Mouse (Mus musculus) urinary bladder, postnatal 25 days (tissue): Measurements from ENCODE around the gene Zfp114.

Experiments used
- DNase-seq: peaks from one replicate; pipeline ENCODE4 v3.0.0; 2022; ENCODE audit warnings: low spot score

Gene Zfp114

DNA sequence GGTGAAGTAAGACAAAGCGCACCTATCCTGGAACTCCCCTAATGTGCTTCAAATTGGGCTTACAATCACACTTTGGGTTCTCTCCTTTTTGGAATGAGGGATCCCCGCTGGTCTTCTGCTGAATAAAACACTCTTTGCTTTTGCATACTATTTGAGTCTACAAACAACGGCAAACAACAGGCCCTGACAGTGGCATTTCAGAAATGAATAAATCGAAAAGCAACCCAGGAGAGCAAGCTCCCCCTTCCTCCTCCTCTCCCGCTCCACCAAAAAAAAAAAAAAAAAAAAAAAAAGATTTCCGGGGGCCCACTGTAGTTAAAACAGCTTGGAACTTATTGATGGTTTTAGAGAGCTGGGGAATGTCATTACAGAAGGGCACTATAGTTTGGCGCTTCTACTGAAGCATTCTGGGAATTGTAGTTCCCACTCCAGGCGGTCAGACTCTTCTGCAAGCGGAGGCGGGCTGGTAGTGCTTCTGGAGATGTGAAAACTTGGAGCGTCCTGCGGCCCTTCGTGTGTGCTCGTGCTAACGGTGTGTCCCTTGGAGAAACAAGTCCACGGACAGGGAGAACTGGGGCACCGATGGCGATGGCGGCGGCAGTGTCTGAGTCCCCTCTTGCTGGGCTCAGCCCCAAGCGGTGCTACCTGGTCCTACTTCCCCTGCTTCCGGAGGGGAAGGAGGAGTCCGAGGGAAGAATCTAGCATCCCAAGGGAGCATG lies at the start of gene Zfp114:
Zfp114 (plus strand) TSS at position 443 of the 719 bp plus-strand sequence.
- DNase-seq, result peak; percentile 46

DNA sequence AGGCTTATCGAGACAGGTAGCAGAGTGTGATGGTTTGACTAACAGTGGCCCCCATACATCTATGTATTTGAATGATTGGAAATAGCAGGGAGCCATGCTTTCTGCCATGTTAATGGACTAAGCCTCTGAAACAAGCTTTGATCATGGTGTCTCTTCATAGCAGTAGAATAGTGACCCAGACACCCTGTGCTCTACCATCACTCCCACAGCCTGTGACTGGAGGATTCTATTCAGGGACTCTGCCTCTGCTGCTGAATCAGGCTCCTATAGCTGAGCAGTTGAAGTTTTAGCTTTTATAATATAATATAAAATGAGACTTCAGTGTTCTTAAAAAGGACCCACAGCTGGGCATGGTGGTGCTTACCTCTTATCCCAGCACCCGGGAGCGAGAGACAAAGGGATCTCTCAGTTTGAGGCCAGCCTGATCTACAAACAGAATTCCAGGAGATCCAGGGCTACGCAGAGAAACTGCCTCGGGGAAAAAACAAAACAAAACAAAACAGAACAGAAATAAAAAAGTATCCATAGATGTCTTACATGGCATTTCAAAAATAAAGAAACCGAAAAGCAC lies 41.4 kb upstream of the Zfp114 start:
- no peak for DNase-seq

DNA sequence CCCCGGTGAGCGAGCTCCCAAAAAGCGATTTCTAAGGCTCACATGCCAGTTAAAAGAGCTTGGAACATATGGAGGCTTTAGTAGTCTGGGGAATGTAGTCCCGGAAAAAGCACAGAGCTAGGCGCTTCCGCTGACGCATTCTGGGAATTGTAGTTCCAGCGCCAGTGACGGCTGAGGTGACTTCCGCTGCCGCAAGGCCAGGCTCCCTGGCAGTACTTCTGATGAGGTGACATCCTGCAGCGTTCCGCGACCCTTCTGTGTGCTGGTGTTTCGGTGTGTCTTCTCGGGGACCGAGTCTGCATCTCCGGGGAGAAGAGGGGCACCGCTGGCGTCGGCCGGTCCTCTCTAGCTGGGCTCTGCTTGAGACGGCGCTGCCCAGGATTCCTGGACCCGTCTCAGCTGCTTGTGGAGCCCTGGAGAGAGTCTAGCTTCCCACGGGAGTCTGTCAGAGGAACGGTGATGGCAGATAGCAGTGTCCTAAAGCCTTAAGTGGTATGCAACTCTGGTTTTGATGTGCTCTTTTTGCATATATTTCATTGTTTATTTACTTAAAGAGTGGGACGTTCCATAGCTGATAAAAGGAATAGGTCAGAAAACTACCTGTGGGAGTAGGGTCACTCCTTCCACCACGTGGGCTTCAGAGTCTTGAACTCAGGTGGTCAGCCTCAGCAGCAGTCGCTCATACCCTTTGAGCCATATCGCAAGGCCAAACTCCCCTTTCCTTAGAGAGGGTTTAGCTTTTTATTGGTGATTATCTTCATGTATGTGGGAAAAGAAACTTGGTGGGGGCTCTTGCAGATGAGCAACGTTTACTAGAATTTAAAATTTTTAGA lies 40.6 kb upstream of the Zfp114 start, which contains the start of gene Zfp235:
Zfp235 (plus strand) TSS at position 174 of the 833 bp plus-strand sequence.
- peak; percentile 69 for DNase-seq

DNA sequence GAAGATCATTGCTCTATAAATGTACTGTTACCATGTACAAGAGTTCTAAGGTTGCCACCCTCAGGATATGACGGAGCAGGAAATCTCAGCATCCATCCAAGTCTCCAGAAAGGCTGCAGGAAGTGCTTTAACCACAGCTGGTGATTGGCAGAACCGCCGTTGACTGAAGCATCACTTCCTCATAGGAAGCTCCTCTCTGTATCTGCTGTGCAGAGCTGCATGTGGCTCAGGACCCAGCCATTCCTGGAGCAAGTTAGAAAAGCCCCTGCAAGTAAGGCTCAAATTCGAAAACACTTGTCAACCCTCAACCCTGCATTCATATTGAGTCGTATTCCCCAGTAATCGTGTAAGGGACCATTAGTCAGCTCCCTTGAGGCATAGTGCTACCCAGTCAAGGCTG lies 32.3 kb upstream of the Zfp114 start:
- DNase-seq, result no peak

DNA sequence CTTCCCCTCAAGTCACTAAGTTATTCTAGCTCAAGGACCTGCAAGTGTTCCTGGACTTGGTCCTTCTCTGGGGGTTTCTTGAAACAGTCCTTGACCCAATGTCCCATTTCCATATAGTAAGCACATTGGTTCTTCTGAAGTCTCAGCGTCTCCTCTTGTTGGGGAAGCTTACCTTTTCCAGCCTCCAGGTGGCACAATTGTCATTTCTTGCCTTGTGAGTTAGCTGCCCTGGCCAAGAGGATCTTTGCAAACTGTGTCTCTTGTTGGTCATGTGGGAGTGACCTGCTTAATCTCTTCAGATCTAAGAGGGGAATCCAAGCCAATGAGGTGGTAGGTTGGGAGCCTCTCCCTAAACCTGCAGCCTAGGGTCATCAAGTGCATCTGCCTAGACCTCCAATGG lies 21.6 kb upstream of the Zfp114 start:
- no peak for DNase-seq

DNA sequence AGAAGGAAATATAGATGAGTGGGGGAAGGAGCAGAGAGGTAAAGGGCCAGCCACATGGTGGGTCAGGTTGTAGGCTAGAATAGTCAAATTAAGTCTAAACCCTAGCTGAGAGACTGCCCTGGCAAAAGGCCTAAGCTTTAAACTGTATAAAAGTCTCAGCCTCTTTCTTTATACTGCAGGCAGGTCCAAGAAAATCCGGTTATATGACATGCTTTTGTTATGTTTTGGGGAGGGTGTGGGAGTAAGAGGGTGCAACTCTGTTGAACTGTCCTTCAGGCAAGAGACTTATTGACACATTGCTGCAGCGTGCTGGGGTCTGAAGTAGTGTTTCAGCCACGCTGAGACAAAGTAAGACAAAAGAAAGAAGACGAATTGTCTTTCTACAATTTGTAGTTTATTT lies 2.7 kb upstream of the Zfp114 start:
- no peak for DNase-seq

DNA sequence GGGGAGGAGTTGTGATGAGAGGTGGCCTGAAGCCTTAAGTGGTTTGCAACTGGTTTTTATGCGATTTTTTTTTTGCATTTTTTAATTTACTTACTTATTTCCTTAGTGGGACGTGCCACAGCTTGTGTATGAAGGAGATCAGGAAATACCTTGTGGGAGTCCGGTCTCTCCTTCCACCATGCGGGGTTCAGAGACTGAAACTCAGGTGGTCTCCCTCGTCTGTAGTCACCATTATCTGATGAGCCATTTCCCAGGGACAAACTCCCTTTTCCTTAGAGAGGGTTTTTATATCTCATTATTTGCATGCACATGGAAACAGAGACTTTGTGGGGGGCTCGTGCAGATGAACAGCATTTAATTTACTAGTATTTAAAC lies 464 bp downstream of the Zfp114 start:
- DNase-seq, result no peak

DNA sequence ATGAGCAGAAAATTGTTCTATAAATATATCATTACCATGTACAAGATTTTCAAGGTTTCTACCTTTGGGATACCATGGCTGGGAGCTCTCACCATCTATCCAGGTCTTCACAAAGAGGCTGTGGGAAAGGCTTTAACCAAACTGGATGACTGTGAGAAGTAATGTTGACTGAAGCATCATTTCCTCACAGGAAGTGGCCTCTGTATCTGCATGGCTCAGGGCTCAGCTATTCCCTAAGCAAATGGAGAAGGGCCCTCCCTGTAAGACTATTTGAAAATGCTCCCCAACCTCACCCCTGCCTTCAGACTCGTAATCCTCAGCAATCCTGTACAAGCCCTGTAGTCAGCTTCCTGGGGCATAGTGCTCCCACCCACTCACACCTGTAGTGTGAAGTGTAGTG lies 12.8 kb downstream of the Zfp114 start:
- DNase-seq, result no peak

DNA sequence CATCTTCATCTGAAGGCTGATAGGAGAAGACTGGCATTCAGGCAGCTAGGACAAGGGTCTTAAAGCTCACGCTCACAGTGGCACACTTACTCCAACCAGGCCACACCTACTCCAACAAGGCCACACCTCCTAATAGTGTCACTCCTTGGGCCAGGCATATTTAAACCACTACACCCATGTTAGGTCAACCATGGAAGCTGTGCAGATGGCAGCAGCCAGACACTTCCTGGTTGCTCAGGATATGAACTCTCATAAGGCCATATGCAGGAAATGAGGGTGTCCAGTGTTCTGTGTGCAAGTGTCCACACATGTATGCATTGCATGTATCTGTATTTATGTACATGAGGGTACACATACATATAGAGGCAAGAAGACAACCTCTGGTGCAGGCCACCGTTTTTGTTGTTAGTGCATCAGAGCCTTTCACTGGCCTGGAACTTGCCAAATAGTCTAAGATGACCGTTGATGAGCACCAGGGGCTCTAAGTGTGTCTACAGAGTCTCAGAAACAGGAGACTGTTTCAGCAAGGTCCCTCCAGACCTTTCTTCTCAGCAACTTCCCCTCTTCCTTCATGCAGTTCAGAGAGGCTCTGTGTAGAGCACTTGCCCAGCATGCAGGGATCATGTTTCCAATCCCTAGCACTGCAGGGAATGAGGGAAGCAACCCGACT lies 14.2 kb downstream of the Zfp114 start:
- DNase-seq, result no peak

DNA sequence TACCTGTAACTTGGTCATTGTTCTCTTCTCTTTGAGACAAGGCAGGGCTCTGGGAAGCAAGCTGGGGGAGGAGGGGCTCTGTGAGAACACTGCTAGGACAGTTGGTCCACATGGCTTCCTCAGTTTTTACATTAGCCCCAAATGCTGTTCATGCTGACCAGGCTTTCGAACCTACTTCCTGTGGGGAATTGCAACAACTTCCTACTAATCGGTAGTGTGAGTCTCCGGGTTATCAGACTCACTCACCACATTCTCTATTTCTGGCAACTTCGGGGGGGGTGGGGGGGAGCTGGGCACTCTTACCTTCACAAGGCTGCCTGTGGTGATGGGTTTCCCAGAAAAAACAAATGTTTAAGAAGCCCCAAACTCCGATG lies 14.7 kb downstream of the Zfp114 start:
- no peak for DNase-seq

DNA sequence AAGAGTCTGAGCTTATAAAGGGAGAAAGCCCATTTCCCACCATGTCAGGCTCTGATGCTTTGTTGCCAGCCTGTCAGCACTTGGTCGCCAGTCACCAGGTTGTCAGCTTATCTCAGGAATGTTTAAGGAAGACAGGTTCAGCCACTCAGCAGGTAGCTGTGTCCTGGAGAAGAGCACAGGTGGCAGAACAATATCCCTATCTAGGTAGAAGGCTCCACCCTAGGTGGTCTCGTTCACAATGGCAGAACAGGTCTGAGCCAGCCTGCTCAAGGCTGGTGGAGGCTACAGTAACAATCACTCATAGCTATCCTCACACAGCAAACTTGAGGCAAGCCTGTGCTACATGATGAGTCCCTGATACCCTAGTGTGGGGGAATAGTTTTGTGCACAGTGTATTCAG lies 16.5 kb downstream of the Zfp114 start:
- no peak for DNase-seq

DNA sequence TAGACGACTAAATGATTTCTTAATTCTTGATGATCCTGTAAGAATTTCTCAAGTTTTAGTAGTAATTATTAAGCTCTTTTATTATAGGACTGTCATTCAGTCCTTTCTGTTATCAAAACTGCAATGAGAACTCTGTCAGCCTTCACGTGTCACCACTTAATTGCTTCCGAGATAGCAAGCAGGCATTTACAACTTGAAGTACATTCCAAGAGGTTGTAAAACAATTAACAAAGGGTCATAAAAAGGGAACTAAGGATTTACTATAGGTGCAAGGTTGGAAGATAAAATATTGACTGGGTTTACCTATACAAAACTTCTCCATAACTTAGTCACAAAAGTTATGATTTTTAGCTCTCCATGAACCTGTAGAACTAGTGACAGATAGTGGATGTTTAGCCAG lies 18.3 kb downstream of the Zfp114 start:
- no peak for DNase-seq

DNA sequence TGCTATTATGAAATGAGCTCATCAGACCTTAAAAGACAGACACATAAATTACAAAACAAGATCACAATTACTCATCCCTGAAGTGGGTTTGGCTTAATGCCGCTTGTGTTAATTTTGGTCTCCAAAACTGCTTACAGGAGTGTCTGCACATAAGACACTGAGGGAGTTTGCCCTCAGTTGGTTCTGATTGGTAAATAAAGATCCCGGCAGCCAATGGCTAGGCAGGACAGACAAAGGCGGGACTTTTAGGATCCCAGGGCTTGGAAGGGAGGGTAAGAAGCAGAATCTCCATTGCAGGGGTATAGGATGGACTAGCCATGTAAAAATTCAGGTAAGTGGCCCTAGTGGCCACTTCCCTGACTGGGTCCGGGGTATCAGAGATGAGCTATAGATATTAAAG lies 22.1 kb downstream of the Zfp114 start:
- no peak for DNase-seq

DNA sequence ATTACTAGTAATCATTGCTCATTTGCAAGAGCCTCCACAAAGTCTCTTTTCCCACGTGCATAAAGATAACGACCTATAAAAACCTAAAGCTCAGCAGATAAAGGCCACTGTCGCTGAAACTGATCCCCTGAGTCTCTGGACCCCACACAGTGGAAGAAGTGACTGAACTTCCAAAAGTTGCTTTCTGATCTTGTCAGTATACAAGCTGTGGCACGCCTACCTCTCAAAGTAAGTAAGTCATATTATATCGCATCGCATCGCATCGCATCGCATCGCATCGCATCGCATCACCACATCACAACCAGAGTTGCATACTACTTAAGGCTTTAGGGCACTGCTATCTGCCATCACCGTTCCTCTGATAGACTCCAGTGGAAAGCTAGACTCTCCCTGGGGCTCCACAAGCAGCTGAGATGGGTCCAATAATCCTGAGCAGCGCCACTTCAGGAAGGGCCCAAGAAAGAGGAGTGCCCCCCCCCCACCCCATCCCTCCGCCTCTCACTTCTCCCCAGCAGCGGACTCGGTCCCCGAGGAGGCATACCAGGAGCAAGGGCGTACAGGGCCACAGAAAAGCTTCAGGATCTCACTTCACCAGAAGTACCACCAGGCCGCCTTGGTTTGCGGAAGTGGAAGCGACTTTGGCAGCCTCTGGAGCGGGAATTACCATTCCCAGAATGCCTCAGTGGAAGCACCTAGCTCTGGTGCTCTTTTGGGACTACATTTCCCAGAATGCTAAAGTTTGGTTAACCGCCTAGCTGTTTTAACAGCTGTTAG lies 32.8 kb downstream of the Zfp114 start:
- peak; percentile 43 for DNase-seq

DNA sequence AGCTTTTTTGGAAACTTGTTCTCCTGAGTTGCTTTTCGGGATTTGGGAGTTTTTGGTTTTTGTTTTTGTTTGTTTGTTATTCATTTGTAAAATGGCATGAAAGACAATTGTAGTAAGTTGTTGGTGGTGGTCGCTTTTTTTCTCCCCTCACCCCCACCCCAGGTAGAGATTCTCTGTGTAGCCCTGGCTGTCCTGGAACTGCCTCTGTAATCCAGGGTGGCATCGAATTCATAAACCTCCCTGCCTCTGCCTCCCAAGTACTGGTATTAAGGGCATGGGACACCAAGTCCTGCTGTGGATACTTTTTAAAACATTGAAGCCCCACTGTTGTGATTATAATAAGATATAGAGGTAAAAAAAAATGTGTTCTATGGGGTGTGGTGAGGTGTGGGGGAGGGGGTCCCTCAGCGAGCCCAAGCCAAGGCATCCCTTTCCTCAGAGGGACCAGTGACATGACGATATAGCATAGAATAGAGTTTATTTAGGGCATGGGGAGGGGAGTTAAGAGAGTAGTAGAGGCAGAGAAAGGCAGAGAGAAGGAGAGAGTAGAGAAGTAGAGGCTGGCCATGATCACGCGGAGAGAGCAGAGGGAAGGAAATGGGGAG lies 33.5 kb downstream of the Zfp114 start:
- DNase-seq, result no peak

DNA sequence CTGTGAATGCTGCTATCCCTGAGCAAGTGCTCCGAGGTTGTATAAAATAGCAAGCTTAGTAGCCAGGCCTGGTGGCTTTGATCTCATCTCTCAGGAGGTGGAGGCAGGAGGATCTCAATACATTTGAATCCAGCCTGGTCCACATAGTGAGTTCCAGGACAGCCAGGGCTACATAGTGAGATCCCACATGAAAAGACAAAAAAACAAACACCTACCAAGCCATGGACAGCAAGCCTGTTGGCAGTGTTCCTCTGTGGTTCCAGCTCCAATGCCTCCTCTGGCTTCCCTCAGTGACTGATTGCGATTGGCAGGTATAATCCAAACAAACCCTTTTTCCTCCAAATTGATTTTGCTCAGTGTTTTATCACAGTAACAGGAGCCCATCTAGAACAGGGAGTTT lies 35.4 kb downstream of the Zfp114 start:
- DNase-seq, result no peak

DNA sequence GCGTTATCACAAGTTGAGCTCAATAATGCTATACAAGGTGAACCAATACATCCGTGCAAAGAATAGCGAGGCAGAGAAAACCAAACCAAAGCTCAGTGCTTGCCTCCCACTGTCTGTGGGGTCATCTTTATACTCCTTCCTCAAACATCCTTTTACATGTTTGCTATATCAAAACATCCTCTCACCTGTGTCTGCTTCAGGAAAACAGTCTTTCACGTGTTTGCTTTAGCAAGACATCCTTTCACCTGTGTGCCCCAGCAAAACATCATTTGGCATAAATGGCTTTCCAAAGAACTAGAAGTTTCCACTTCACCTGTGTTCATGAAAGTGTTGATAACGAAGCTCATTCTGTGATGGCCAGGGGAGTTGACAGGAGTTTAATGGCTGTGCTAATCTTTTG lies 36.5 kb downstream of the Zfp114 start, which contains the start of gene Zfp111:
Zfp111 (minus strand) TSS at position 101 of the 400 bp plus-strand sequence.
- no peak for DNase-seq
